Mouse (Mus musculus) lung, embryonic 14.5 days (tissue): ENCODE data around the gene Stab2. TPM values are rescaled to one million over a fixed set of nuclear protein-coding genes. Genes with fewer than 3 reads are reported as not detected.

Source experiments
- ATAC-seq: fragments of 200-750 bp; cut with Nextera tagmentation; 2 replicates; pipeline ENCODE4 v1.8.0; 2017; ENCODE audit warnings: mild to moderate bottlenecking, moderate TSS enrichment, moderate library complexity; ENCODE audit not compliant: insufficient read depth
- DNase-seq: peaks from one replicate; pipeline ENCODE4 v3.0.0-alpha.2; 2015
- H3K27ac ChIP-seq: fragments of 300-500 bp; sonication (generic); 2 replicates; pipeline ENCODE4 v1.5.1; 2014; ENCODE audit warnings: low read depth, mild to moderate bottlenecking, moderate library complexity
- H3K27me3 ChIP-seq: fragments of 300-500 bp; sonication (generic); 2 replicates; pipeline ENCODE4 v1.6.1; 2014; ENCODE audit warnings: low read length, control low read depth; ENCODE audit not compliant: insufficient read depth
- H3K36me3 ChIP-seq: fragments of 300-500 bp; sonication (generic); 2 replicates; pipeline ENCODE4 v1.6.1; 2014; ENCODE audit warnings: control low read depth; ENCODE audit not compliant: insufficient read depth
- H3K4me1 ChIP-seq: fragments of 300-500 bp; sonication (generic); 2 replicates; pipeline ENCODE4 v1.6.1; 2014; ENCODE audit warnings: antibody characterized with exemption, control low read depth; ENCODE audit not compliant: insufficient read depth
- H3K4me2 ChIP-seq: fragments of 300-500 bp; sonication (generic); 2 replicates; pipeline ENCODE4 v1.6.1; 2014; ENCODE audit warnings: mild to moderate bottlenecking
- H3K4me3 ChIP-seq: fragments of 300-500 bp; sonication (generic); 2 replicates; pipeline ENCODE4 v1.5.1; 2014; ENCODE audit warnings: low read depth, low read length
- H3K9ac ChIP-seq: fragments of 300-500 bp; sonication (generic); 2 replicates; pipeline ENCODE4 v1.6.1; 2014
- H3K9me3 ChIP-seq: fragments of 300-500 bp; sonication (generic); 2 replicates; pipeline ENCODE4 v1.6.1; 2016; ENCODE audit warnings: low read depth, low read length, control low read depth
- CTCF ChIP-seq: IDR thresholded peaks from 2 replicates; pipeline ENCODE4 v1.5.1; 2016; ENCODE audit warnings: antibody characterized with exemption, low read depth
- whole genome bisulfite sequencing: fragments of 180-500 bp; shearing (Covaris S2); extraction: QIAGEN DNeasy Blood & Tissue Kit; methylation state at CpG from one replicate; pipeline ENCODE4 v1.1.7; 2014; 5-methylcytosine and 5-hydroxymethylcytosine counted together
- polyA plus RNA-seq: library from polyadenylated mRNA; unstranded; fragments of >200 nt; fragmentation: Nextera tagmentation; extraction: Ambion mirVana; gene quantifications from 2 replicates; pipeline ENCODE4 v1.2.1, GENCODE M21; 2014

Gene Stab2
- polyA plus RNA-seq, 1 experiment from 2014 or later, result 5.8 TPM

- Histone ChIP-seq H3K27me3 (no peaks in the 10 kb centered on the region), H3K4me3 (no peak overlapping the region), H3K4me1 (no peaks in the 10 kb centered on the region), H3K9ac (no peak overlapping the region), H3K9me3 (no peaks in the 10 kb centered on the region), H3K36me3 (no peaks in the 10 kb centered on the region), H3K4me2 (no peak overlapping the region), H3K27ac (no peak overlapping the region)
- DNase-seq, result no peak
- WGBS, result 82% methylated on average over 4 of the region's 4 CpGs
- ATAC-seq, result no peak
- no peak for TF ChIP-seq CTCF
These were observed 158.7 kb downstream of the Stab2 start for GRCm38 (mm10) chr10:86849087-86849486.

- 44% methylated on average over 9 of the region's 9 CpGs for WGBS
These were observed 160.8 kb downstream of the Stab2 start for GRCm38 (mm10) chr10:86846926-86847467.

DNA sequence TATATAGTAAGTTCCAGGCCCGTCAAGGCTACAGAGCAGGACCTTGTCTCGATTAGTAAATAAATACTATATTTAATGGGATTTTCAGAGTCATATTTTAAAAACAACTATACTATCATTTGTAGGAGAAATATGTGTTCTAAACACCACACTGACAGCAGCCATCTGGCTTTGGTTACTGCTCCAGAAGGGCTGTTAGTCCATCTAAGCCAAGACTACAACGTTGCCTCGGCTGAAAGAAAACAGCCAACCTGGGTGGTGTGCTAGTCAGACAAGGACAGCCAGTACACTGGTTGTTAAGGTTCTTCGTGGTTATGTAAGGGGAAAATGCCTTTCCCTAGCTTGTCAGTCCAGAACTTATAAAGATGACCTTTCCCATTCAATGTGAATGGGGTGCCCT is 165.2 kb downstream of the Stab2 start:
- no peak for ATAC-seq
- Histone ChIP-seq H3K4me3 (no peak overlapping the region), H3K4me1 (no peaks in the 10 kb centered on the region), H3K9ac (no peak overlapping the region), H3K9me3 (no peaks in the 10 kb centered on the region), H3K27me3 (no peaks in the 10 kb centered on the region), H3K4me2 (no peak overlapping the region), H3K36me3 (no peaks in the 10 kb centered on the region), H3K27ac (no peak overlapping the region)
- TF ChIP-seq CTCF, result no peak
- DNase-seq, result no peak
- 66% methylated on average over 5 of the region's 5 CpGs for WGBS

More at GRCm38 (mm10) chr10:86846926-86847467, 160.8 kb downstream of the Stab2 start:
- Histone ChIP-seq H3K4me1 (no peaks in the 10 kb centered on the region), H3K9ac (no peak overlapping the region), H3K36me3 (no peaks in the 10 kb centered on the region), H3K9me3 (no peaks in the 10 kb centered on the region), H3K4me3 (no peak overlapping the region), H3K4me2 (no peak overlapping the region), H3K27me3 (no peaks in the 10 kb centered on the region), H3K27ac (no peak overlapping the region)
- DNase-seq (no peak), ATAC-seq (0 out of 2 replicates have a peak, but pooled peaks have one; percentile 7)
- TF ChIP-seq CTCF, result no peak

DNA sequence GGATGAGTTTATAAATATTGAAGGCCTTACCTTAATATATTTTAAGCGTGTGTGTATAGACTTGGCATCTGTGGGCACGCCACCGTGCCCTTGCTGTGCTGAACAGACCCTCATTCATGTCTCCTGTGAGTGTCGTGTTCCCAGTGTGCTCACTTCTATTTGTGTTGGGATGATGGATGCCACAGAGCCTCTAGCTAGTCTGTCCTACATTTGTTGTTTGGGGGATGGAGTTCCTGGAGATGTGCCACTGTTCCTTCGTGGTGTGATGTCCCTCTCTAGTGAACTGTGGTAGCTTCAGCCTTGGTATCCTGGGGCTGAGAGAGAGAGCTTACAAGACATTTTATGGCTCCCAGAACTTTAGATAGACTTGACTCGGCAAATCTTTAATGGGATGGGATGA is 169.0 kb downstream of the Stab2 start:
- 83% methylated on average over 6 of the region's 6 CpGs for WGBS
- H3K4me1 ChIP-seq, result no peaks in the 10 kb centered on the region
- H3K27ac ChIP-seq, result no peak overlapping the region
- H3K4me2 ChIP-seq, result no peak overlapping the region
- H3K36me3 ChIP-seq, result 0 out of 2 replicates have a peak, but pooled peaks cover 3% of the 10 kb centered on the region
- no peak overlapping the region for H3K9ac ChIP-seq
- no peak for ATAC-seq
- no peak overlapping the region for H3K4me3 ChIP-seq
- no peak for DNase-seq
- no peaks in the 10 kb centered on the region for H3K27me3 ChIP-seq
- H3K9me3 ChIP-seq, result no peaks in the 10 kb centered on the region
- no peak for TF ChIP-seq CTCF

DNA sequence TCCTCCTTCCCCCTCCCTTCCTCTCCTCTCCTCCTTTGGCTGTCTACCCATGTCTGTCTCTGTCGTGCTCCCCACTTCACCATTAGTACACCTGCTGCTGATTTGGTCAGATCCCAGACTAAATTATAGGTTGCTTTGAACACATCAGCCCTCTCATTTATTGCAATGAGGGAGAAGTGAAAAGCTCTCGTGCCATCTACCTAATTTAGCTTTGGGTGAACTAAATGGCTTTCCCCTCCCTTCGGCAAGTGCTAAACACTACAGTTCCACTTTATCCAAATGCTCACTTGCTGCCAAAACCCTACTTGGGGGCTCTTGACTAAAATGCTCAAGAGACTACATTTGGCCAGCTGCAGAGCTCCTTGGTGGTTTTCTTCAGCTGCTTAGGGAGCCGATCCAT is 171.0 kb downstream of the Stab2 start:
- 79% methylated on average over 4 of the region's 4 CpGs for WGBS

DNA sequence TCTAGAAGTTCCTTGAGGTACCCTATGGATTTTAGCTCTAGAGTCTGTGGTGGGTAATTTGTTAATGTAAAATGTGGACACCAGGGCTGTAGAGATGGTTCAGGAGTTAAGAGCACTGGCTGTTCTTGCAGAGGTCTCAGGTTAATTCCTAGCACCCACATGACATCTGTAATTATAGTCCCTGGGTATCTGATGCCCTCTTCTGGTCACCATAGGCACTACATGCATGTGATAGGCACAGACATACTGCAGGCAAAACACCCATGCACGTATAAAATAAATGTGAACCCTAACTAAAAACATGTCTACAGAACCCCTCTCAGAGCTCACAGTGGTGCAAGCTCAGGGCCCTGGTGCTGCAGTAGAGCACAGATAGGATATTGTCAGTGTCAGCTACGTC is 178.3 kb downstream of the Stab2 start:
- 84% methylated on average over 2 of the region's 2 CpGs for WGBS
- Histone ChIP-seq H3K9me3 (no peaks in the 10 kb centered on the region), H3K9ac (no peak overlapping the region), H3K4me2 (no peak overlapping the region), H3K27me3 (no peaks in the 10 kb centered on the region), H3K36me3 (peaks cover 15% of the 10 kb centered on the region; the same call in 1 of the 2 replicates), H3K4me1 (no peaks in the 10 kb centered on the region), H3K4me3 (no peak overlapping the region), H3K27ac (no peak overlapping the region)
- ATAC-seq (no peak), DNase-seq (no peak)
- peak; percentile 37; the same call in 1 of the 2 replicates for TF ChIP-seq CTCF

More for the DNA sequence above, 171.0 kb downstream of the Stab2 start:
- no peak overlapping the region for H3K27ac ChIP-seq
- no peak overlapping the region for H3K4me2 ChIP-seq
- no peak overlapping the region for H3K9ac ChIP-seq
- no peak overlapping the region for H3K4me3 ChIP-seq
- H3K9me3 ChIP-seq, result no peaks in the 10 kb centered on the region
- DNase-seq (no peak), ATAC-seq (no peak)
- no peaks in the 10 kb centered on the region for H3K27me3 ChIP-seq
- 0 out of 2 replicates have a peak, but pooled peaks cover 4% of the 10 kb centered on the region for H3K36me3 ChIP-seq
- no peak for TF ChIP-seq CTCF
- no peaks in the 10 kb centered on the region for H3K4me1 ChIP-seq

DNA sequence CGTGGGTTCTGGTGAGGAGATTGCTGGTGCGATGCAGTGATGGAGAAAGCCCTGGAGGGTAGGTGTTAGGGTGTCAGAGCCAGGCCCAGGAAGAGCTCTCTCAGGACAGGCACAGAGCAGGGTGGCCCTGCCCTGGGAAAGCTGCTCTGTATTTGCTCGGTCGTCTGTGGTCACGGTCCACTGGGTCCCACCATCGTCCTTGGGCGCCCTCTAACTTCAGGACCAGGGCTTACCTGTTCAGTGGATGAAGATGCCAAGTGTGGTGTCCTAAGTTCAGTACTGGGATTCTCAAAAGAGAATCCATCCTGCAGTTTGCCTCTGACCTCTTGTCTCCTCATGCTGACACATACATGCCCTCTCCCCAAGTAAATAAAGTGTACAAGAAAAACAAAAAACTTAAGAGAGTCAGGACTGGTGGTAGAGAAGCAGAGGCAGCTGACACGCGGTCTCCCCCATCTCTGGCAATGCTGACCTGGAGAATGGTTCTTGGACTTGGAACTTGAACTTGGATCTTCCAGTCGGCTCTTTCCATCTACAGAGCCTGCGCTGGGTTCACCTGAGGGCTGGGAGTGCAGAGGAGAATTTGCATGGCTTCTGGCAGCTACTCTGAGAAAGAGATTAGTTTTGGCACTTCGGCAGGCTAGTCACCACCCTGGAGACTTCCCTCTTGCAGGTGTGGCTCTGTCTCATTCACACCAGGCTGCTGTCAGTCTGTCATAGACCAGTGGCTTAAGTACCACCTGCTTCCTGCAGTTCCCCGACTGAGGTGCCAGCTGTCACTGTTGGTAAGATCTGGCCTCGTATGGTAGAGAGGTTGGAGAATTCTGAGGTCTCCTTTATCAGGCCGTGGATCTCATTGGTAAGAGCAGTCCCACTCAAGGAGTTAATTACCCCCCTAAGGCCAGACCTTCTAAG is 179.3 kb downstream of the Stab2 start:
- Histone ChIP-seq H3K27me3 (no peaks in the 10 kb centered on the region), H3K9ac (no peak overlapping the region), H3K4me2 (no peak overlapping the region), H3K4me3 (no peak overlapping the region), H3K27ac (no peak overlapping the region), H3K9me3 (no peaks in the 10 kb centered on the region), H3K36me3 (peaks cover 16% of the 10 kb centered on the region; the same call in 1 of the 2 replicates), H3K4me1 (no peaks in the 10 kb centered on the region)
- 80% methylated on average over 15 of the region's 15 CpGs for WGBS
- no peak for DNase-seq
- TF ChIP-seq CTCF, result no peak; the same call in 1 of the 2 replicates
- ATAC-seq, result no peak
